Mouse (Mus musculus) lung, postnatal 0 days (tissue): Measurements from ENCODE around the gene Cysltr1. TPM values are rescaled to one million over a fixed set of nuclear protein-coding genes. Genes with fewer than 3 reads are reported as not detected.

Source experiments
- ATAC-seq: fragments of 200-750 bp; cut with Nextera tagmentation; 2 replicates; pipeline ENCODE4 v1.8.0; 2017; ENCODE audit warnings: moderate library complexity
- DNase-seq: peaks from one replicate; pipeline ENCODE4 v3.0.0-alpha.2; 2016; ENCODE audit warnings: low spot score
- H3K27ac ChIP-seq: fragments of 300-500 bp; sonication (generic); 2 replicates; pipeline ENCODE4 v1.5.1; 2014; ENCODE audit warnings: antibody characterized with exemption, mild to moderate bottlenecking, low read length, mixed read lengths
- H3K27me3 ChIP-seq: fragments of 300-500 bp; sonication (generic); replicated peaks from 2 replicates; pipeline ENCODE4 v1.6.1; 2014; ENCODE audit warnings: low read length, mixed read lengths; ENCODE audit not compliant: insufficient read depth
- H3K36me3 ChIP-seq: fragments of 300-500 bp; sonication (generic); 2 replicates; pipeline ENCODE4 v1.6.1; 2014; ENCODE audit warnings: low read length, mixed read lengths; ENCODE audit not compliant: insufficient read depth
- H3K4me1 ChIP-seq: fragments of 300-500 bp; sonication (generic); 2 replicates; pipeline ENCODE4 v1.6.1; 2014; ENCODE audit warnings: antibody characterized with exemption, low read depth, low read length, mixed read lengths; ENCODE audit not compliant: insufficient read depth
- H3K4me2 ChIP-seq: fragments of 300-500 bp; sonication (generic); replicated peaks from 2 replicates; pipeline ENCODE4 v1.6.1; 2014; ENCODE audit warnings: low read depth, mild to moderate bottlenecking, low read length, moderate library complexity, mixed read lengths
- H3K4me3 ChIP-seq: fragments of 300-500 bp; sonication (generic); 2 replicates; pipeline ENCODE4 v1.5.1; 2014; ENCODE audit warnings: low read depth, low read length
- H3K9ac ChIP-seq: fragments of 300-500 bp; sonication (generic); replicated peaks from 2 replicates; pipeline ENCODE4 v1.6.1; 2014; ENCODE audit warnings: low read depth, mild to moderate bottlenecking
- H3K9me3 ChIP-seq: fragments of 300-500 bp; sonication (generic); 2 replicates; pipeline ENCODE4 v1.6.1; 2016; ENCODE audit warnings: low read length, mixed read lengths
- CTCF ChIP-seq: IDR thresholded peaks from 2 replicates; pipeline ENCODE4 v1.5.1; 2016; ENCODE audit warnings: antibody characterized with exemption, mild to moderate bottlenecking
- EP300 ChIP-seq: IDR thresholded peaks from 2 replicates; pipeline ENCODE4 v1.6.1; 2016; ENCODE audit warnings: antibody characterized with exemption, mild to moderate bottlenecking, control low read depth
- WGBS: fragments of 180-500 bp; shearing (Covaris S2); extraction: QIAGEN DNeasy Blood & Tissue Kit; methylation state at CpG from one replicate; pipeline ENCODE4 v1.1.7; 2014; 5-methylcytosine and 5-hydroxymethylcytosine counted together
- polyA plus RNA-seq: library from polyadenylated mRNA; unstranded; fragments of >200 nt; fragmentation: Nextera tagmentation; extraction: Ambion mirVana; gene quantifications from 2 replicates; pipeline ENCODE4 v1.2.1, GENCODE M21; 2015

Cysltr1 gene
- polyA plus RNA-seq, 1 experiment from 2014 or later = 4.1 TPM

DNA sequence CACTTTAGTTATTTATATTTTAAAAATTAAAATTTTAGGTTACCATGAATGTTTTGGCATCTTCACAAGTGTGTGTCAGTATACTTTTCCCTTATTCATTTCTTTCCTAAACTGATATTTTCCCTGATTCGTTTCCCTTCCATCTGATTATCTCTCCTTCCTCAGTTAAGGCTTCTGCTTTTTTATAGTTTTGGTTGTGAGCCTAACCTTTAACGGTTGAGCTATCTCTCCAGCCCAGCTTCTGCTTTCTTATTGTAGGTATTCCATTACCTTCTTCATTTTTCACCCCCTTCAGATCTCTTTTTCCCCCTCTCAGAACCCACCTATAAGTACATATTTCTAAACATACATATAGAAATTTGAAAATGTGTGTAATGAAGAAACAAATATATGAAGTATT lies 48.0 kb downstream of the Cysltr1 start:
- Histone ChIP-seq H3K9ac (no peak overlapping the region), H3K9me3 (no peaks in the 10 kb centered on the region), H3K4me1 (no peaks in the 10 kb centered on the region), H3K4me3 (no peak overlapping the region), H3K27ac (no peak overlapping the region), H3K27me3 (no peaks in the 10 kb centered on the region), H3K36me3 (no peaks in the 10 kb centered on the region), H3K4me2 (no peak overlapping the region)
- ATAC-seq (no peak), DNase-seq (no peak)
- 69% methylated on average over 2 of the region's 2 CpGs for WGBS
- TF ChIP-seq EP300 (no peak), CTCF (no peak)

DNA sequence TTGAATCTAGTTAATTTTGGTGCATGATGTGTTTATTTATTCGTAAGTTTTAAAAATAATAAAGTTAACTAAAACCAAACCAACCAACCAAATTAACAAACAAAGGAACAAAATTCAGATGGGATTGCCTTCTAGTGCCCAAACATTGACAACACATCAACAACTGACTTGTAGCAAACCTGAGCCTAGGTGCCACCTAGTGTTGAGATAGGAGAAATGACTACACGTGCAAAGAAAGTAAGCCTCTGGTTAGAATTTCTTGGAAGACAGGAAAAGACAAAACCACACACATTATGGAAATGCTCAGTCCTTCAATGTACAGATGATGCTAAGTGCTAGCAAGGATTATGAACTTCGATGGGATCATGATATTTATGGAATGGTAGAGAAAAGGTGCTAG lies 67.1 kb downstream of the Cysltr1 start:
- WGBS = 41% methylated on average over 3 of the region's 3 CpGs
- Histone ChIP-seq H3K27me3 (no peaks in the 10 kb centered on the region), H3K36me3 (no peaks in the 10 kb centered on the region), H3K9ac (no peak overlapping the region), H3K4me1 (no peaks in the 10 kb centered on the region), H3K9me3 (no peaks in the 10 kb centered on the region), H3K4me3 (no peak overlapping the region), H3K27ac (no peak overlapping the region), H3K4me2 (no peak overlapping the region)
- ATAC-seq (no peak), DNase-seq (no peak)
- no peak for TF ChIP-seq EP300
- TF ChIP-seq CTCF = peak; percentile 39

Other genes starting within 250 kb of the Cysltr1 start
- gene Fndc3c1, start 118.3 kb downstream of the Cysltr1 start, polyA plus RNA-seq = 0.05 and 0.13 TPM in 2 replicates
- gene Gm5127, start 20.5 kb downstream of the Cysltr1 start, polyA plus RNA-seq = 0.14 TPM in 1 of 2 replicates, not detected in the other
- gene Rtl3, start 237.0 kb upstream of the Cysltr1 start, polyA plus RNA-seq = 0.98 and 1.1 TPM in 2 replicates